Mouse (Mus musculus): Measurements from ENCODE around the gene Rab5if.

- TF ChIP-seq CTCF (IDR thresholded peaks at IDR 0.05; ENCODE audit: low read depth, low read length) (no peak), POLR2A (IDR thresholded peaks at IDR 0.05; ENCODE audit: borderline replicate concordance, low read depth, low read length) (no peak)
Observed at GRCm38 (mm10) chr2:156844715-156845114, 18.2 kb upstream of the Rab5if start.
